Comparison of ENCODE assay signal across 10 mouse cellular contexts in genomic region chr9:78533296-78533935, GRCm38 (mm10). TPM values are rescaled to one million over a fixed set of nuclear protein-coding genes. Genes with fewer than 3 reads are reported as not detected.
DNase-seq lines count a peak whose midpoint lies in the region; ATAC-seq and TF ChIP-seq lines count a peak whose summit lies in the region.
"Had no signal": no experiment of that assay in that cellular context is flagged by ENCODE, and none has a peak within 500 bp of the region (broad histone marks: within the 10 kb centered on the region; RNA-seq: fewer than 3 reads in every experiment).

No protein-coding gene starts in this region.

- H3K36me3 ChIP-seq in embryonic facial prominence, embryonic 14.5 days (ENCODE audit: control insufficient read depth, insufficient read depth, low read length), result no peaks in the 10 kb centered on the region
- H3K36me3 ChIP-seq in embryonic facial prominence, embryonic 10.5 days (replicated peaks), result no peaks in the 10 kb centered on the region
- H3K36me3 ChIP-seq in kidney, adult 2 months (ENCODE audit: control insufficient read depth, insufficient read depth, low read length), result no peaks in the 10 kb centered on the region
- H3K36me3 ChIP-seq in lung, postnatal 0 days (ENCODE audit: insufficient read depth, low read length), result no peaks in the 10 kb centered on the region
- no peaks in the 10 kb centered on the region for H3K36me3 ChIP-seq in midbrain, embryonic 11.5 days (ENCODE audit: control insufficient read depth, insufficient read depth, low read length)
- H3K36me3 ChIP-seq: neural tube, embryonic 12.5 days had no signal

- TF ChIP-seq CTCF in kidney, adult 2 months (conservative IDR thresholded peaks at IDR 0.05; ENCODE audit: insufficient read depth, insufficient read length, low read depth, low read length), result no peak
- no peak for TF ChIP-seq CTCF in lung, postnatal 0 days (IDR thresholded peaks at IDR 0.05)

- no peaks in the 10 kb centered on the region for H3K27me3 ChIP-seq in embryonic facial prominence, embryonic 14.5 days (replicated peaks; ENCODE audit: control insufficient read depth, insufficient read depth, low read length)
- H3K27me3 ChIP-seq in embryonic facial prominence, embryonic 10.5 days (replicated peaks; ENCODE audit: low read depth, poor library complexity, severe bottlenecking), result no peaks in the 10 kb centered on the region
- H3K27me3 ChIP-seq in kidney, adult 2 months (replicated peaks; ENCODE audit: control insufficient read depth, insufficient read depth, low read length), result no peaks in the 10 kb centered on the region
- H3K27me3 ChIP-seq in lung, postnatal 0 days (replicated peaks; ENCODE audit: insufficient read depth, low read length), result no peaks in the 10 kb centered on the region
- no peaks in the 10 kb centered on the region for H3K27me3 ChIP-seq in midbrain, embryonic 11.5 days (ENCODE audit: control insufficient read depth, insufficient read depth, low read length)
- H3K27me3 ChIP-seq: neural tube, embryonic 12.5 days had no signal

- no peak overlapping the region for H3K4me3 ChIP-seq in embryonic facial prominence, embryonic 14.5 days (ENCODE audit: low read depth, low read length)
- no peak overlapping the region for H3K4me3 ChIP-seq in embryonic facial prominence, embryonic 10.5 days
- H3K4me3 ChIP-seq in kidney, adult 2 months (ENCODE audit: insufficient read depth, low read depth, low read length), result no peak overlapping the region
- no peak overlapping the region for H3K4me3 ChIP-seq in lung, postnatal 0 days (ENCODE audit: low read depth, low read length)
- no peak overlapping the region for H3K4me3 ChIP-seq in midbrain, embryonic 11.5 days (ENCODE audit: low read depth, low read length)
- H3K4me3 ChIP-seq: neural tube, embryonic 12.5 days had no signal

- no peak for TF ChIP-seq POLR2A in kidney, adult 2 months (IDR thresholded peaks at IDR 0.05; ENCODE audit: low read depth, low read length)

- no peak overlapping the region for H3K9ac ChIP-seq in embryonic facial prominence, embryonic 14.5 days (ENCODE audit: low read depth, low read length)
- no peak overlapping the region for H3K9ac ChIP-seq in lung, postnatal 0 days (replicated peaks; ENCODE audit: low read depth)
- no peak overlapping the region for H3K9ac ChIP-seq in midbrain, embryonic 11.5 days (ENCODE audit: low read length)
- H3K9ac ChIP-seq: neural tube, embryonic 12.5 days had no signal

- 0 out of 2 replicates have a peak, but pooled peaks cover 5% of the 10 kb centered on the region for H3K4me1 ChIP-seq in embryonic facial prominence, embryonic 14.5 days (ENCODE audit: control insufficient read depth, insufficient read depth, low read length)
- peaks cover 15% of the 10 kb centered on the region for H3K4me1 ChIP-seq in embryonic facial prominence, embryonic 10.5 days
- peaks cover 16% of the 10 kb centered on the region for H3K4me1 ChIP-seq in kidney, adult 2 months (ENCODE audit: control insufficient read depth, insufficient read depth, low read length)
- peaks cover 9% of the 10 kb centered on the region; the same call in 1 of the 2 replicates for H3K4me1 ChIP-seq in lung, postnatal 0 days (ENCODE audit: insufficient read depth, low read depth, low read length)
- no peaks in the 10 kb centered on the region; the same call in 1 of the 2 replicates for H3K4me1 ChIP-seq in midbrain, embryonic 11.5 days (ENCODE audit: control insufficient read depth, insufficient read depth, low read length)
- H3K4me1 ChIP-seq: neural tube, embryonic 12.5 days had no signal

- TF ChIP-seq EP300 in lung, postnatal 0 days (IDR thresholded peaks at IDR 0.05), result peak; percentile 55; the same call in 1 of the 2 replicates

- intact Hi-C loops in left cerebral cortex, postnatal 10 days (cut with DNase I), result no loop called here

- H3K27ac ChIP-seq in embryonic facial prominence, embryonic 14.5 days (replicated peaks; ENCODE audit: low read depth, low read length), result no peak overlapping the region
- H3K27ac ChIP-seq in embryonic facial prominence, embryonic 10.5 days (replicated peaks), result no peak overlapping the region
- H3K27ac ChIP-seq in kidney, adult 2 months (ENCODE audit: insufficient read depth, low read depth, low read length), result peak overlapping the region; percentile 85
- H3K27ac ChIP-seq in lung, postnatal 0 days (ENCODE audit: low read length), result peak overlapping the region; percentile 87
- H3K27ac ChIP-seq in midbrain, embryonic 11.5 days (ENCODE audit: low read depth, low read length), result no peak overlapping the region
- H3K27ac ChIP-seq: neural tube, embryonic 12.5 days had no signal

- no peak overlapping the region for H3K4me2 ChIP-seq in embryonic facial prominence, embryonic 14.5 days (ENCODE audit: low read depth, low read length)
- no peak overlapping the region for H3K4me2 ChIP-seq in lung, postnatal 0 days (replicated peaks; ENCODE audit: low read depth, low read length)
- no peak overlapping the region for H3K4me2 ChIP-seq in midbrain, embryonic 11.5 days
- H3K4me2 ChIP-seq: neural tube, embryonic 12.5 days had no signal

- peak; percentile 23 for DNase-seq in embryonic facial prominence, embryonic 14.5 days (ENCODE audit: low spot score)
- no peak for DNase-seq in embryonic facial prominence, embryonic 10.5 days (ENCODE audit: low spot score)
- peak; percentile 61 for DNase-seq in kidney, adult 2 months
- DNase-seq in lung, postnatal 0 days (ENCODE audit: low spot score), result peak; percentile 87
- peak; percentile 50 to 61 for DNase-seq in thymus, adult 18-20 months
- DNase-seq in left cerebral cortex, postnatal 10 days (ENCODE audit: extremely low spot score in 1 of 2, low spot score in 2 of 2), result no peak
- no peak for DNase-seq in midbrain, embryonic 11.5 days (ENCODE audit: low spot score, missing footprints)
- DNase-seq: cerebellum, postnatal 10 days had no signal

- WGBS in embryonic facial prominence, embryonic 14.5 days, result 75% methylated on average over 18 of the region's 18 CpGs
- WGBS in embryonic facial prominence, embryonic 10.5 days, result 87% methylated on average over 18 of the region's 18 CpGs
- 52% methylated on average over 18 of the region's 18 CpGs for WGBS in kidney, adult 2 months
- WGBS in lung, postnatal 0 days, result 55% methylated on average over 18 of the region's 18 CpGs
- 85% methylated on average over 18 of the region's 18 CpGs for WGBS in midbrain, embryonic 11.5 days

- peak; percentile 16; the same call in 1 of the 2 replicates for ATAC-seq in embryonic facial prominence, embryonic 14.5 days (ENCODE audit: low read depth)
- peak; percentile 79 for ATAC-seq in lung, postnatal 0 days
- no peak for ATAC-seq in midbrain, embryonic 11.5 days (ENCODE audit: low FRiP score)
- no peak for ATAC-seq in frontal cortex, adult (ENCODE audit: low TSS enrichment)

- no peaks in the 10 kb centered on the region for H3K9me3 ChIP-seq in embryonic facial prominence, embryonic 14.5 days (ENCODE audit: control insufficient read depth, low read length)
- H3K9me3 ChIP-seq in embryonic facial prominence, embryonic 10.5 days, result no peaks in the 10 kb centered on the region
- H3K9me3 ChIP-seq in lung, postnatal 0 days (ENCODE audit: low read length), result no peaks in the 10 kb centered on the region
- H3K9me3 ChIP-seq in midbrain, embryonic 11.5 days (ENCODE audit: control insufficient read depth, low read length), result no peaks in the 10 kb centered on the region
- H3K9me3 ChIP-seq: neural tube, embryonic 12.5 days had no signal

RNA-seq across cellular contexts. Expression of gene Eef1a1, which starts 44.5 kb away (rescaled TPM):
- 5,674 and 6,022 TPM in 2 replicates for polyA plus RNA-seq in embryonic facial prominence, embryonic 14.5 days (2014; fragmentation: Nextera tagmentation; extraction: Ambion mirVana)
- 3,747 and 3,838 TPM in 2 replicates for polyA plus RNA-seq in embryonic facial prominence, embryonic 10.5 days (2016; fragmentation: Nextera tagmentation; extraction: Ambion mirVana)
- 4,503 and 4,540 TPM in 2 replicates for polyA plus RNA-seq in kidney, adult 2 months (2012; rRNA removed)
- 2,930 and 3,003 TPM in 2 replicates for polyA plus RNA-seq in lung, postnatal 0 days (2015; fragmentation: Nextera tagmentation; extraction: Ambion mirVana)
- total RNA-seq in left cerebral cortex, postnatal 10 days (2021), result 1,000 to 10,000 TPM; 3,801 to 3,978 TPM
- 4,628 and 4,661 TPM in 2 replicates for polyA plus RNA-seq in midbrain, embryonic 11.5 days (2014; fragmentation: Nextera tagmentation; extraction: Ambion mirVana)

RNA-seq across cellular contexts. Expression of gene Slc17a5, which starts 54.4 kb away (rescaled TPM):
- 13.1 and 15.4 TPM in 2 replicates for polyA plus RNA-seq in embryonic facial prominence, embryonic 14.5 days (2014; fragmentation: Nextera tagmentation; extraction: Ambion mirVana)
- 9.5 and 11.2 TPM in 2 replicates for polyA plus RNA-seq in embryonic facial prominence, embryonic 10.5 days (2016; fragmentation: Nextera tagmentation; extraction: Ambion mirVana)
- 36.7 and 37.2 TPM in 2 replicates for polyA plus RNA-seq in kidney, adult 2 months (2012; rRNA removed)
- 19.9 TPM in 2 replicates for polyA plus RNA-seq in lung, postnatal 0 days (2015; fragmentation: Nextera tagmentation; extraction: Ambion mirVana)
- 10 to 100 TPM; 14.5 to 17.3 TPM for total RNA-seq in left cerebral cortex, postnatal 10 days (2021)
- polyA plus RNA-seq in midbrain, embryonic 11.5 days (2014; fragmentation: Nextera tagmentation; extraction: Ambion mirVana), result 9.8 and 12.3 TPM in 2 replicates

Comparison
In these comparisons a context has a peak if more than half of its experiments do, and no peak if none do; other contexts are left out.
1. DNase-seq: peak in embryonic facial prominence, embryonic 14.5 days (single experiment), kidney, adult 2 months (single experiment), lung, postnatal 0 days (single experiment) and thymus, adult 18-20 months (2 of 2); none in embryonic facial prominence, embryonic 10.5 days (single experiment), left cerebral cortex, postnatal 10 days (0 of 2) and midbrain, embryonic 11.5 days (single experiment).
2. ATAC-seq: peak in embryonic facial prominence, embryonic 14.5 days (single experiment) and lung, postnatal 0 days (single experiment); none in midbrain, embryonic 11.5 days (single experiment) and frontal cortex, adult (single experiment).
3. H3K27ac ChIP-seq: peak in kidney, adult 2 months (single experiment) and lung, postnatal 0 days (single experiment); none in embryonic facial prominence, embryonic 14.5 days (single experiment), embryonic facial prominence, embryonic 10.5 days (single experiment) and midbrain, embryonic 11.5 days (single experiment).